Mouse (Mus musculus) retina, postnatal 7 days (tissue): ENCODE results near the gene Tmem126a.

Experiments used
- DNase-seq: peaks from one replicate; pipeline ENCODE4 v3.0.0-alpha.2; 2012; ENCODE audit warnings: low read depth, low spot score

Tmem126a gene

GRCm38 (mm10) chr7:90456845-90457468 is at the start of gene Tmem126a:
Gene Tmem126a, minus strand, starts transcription at chr7:90457229.
- DNase-seq: peak; percentile 81

GRCm38 (mm10) chr7:90482607-90483006 is 25.6 kb upstream of the Tmem126a start:
- no peak for DNase-seq

GRCm38 (mm10) chr7:90476313-90477245 is 19.6 kb upstream of the Tmem126a start, which contains the start of gene Dlg2:
Gene Dlg2, plus strand, starts transcription at chr7:90476672.
- DNase-seq: peak; percentile 47

- DNase-seq: peak; percentile 92
These were observed 18.8 kb upstream of the Tmem126a start, which contains the start of gene Tmem126b for GRCm38 (mm10) chr7:90475793-90476312. Gene Tmem126b, minus strand, starts transcription at chr7:90476001.

- DNase-seq: no peak
These were observed 16.5 kb upstream of the Tmem126a start for GRCm38 (mm10) chr7:90473511-90473910.

GRCm38 (mm10) chr7:90461441-90461840 is 4.4 kb upstream of the Tmem126a start:
- DNase-seq: no peak

GRCm38 (mm10) chr7:90460930-90461329 is 3.9 kb upstream of the Tmem126a start:
- no peak for DNase-seq

GRCm38 (mm10) chr7:90460330-90460729 is 3.3 kb upstream of the Tmem126a start:
- no peak for DNase-seq

- no peak for DNase-seq
These were observed 488 bp upstream of the Tmem126a start for GRCm38 (mm10) chr7:90457517-90457916.

- no peak for DNase-seq
These were observed 732 bp downstream of the Tmem126a start for GRCm38 (mm10) chr7:90456149-90456844.

- no peak for DNase-seq
These were observed 12.8 kb downstream of the Tmem126a start for GRCm38 (mm10) chr7:90444206-90444605.

GRCm38 (mm10) chr7:90443101-90444091 is 13.6 kb downstream of the Tmem126a start:
- peak; percentile 72 for DNase-seq

GRCm38 (mm10) chr7:90442518-90443080 is 14.4 kb downstream of the Tmem126a start, which contains the start of gene Crebzf:
Gene Crebzf, plus strand, starts transcription at chr7:90442729.
- peak; percentile 95 for DNase-seq

GRCm38 (mm10) chr7:90442070-90442469 is 15.0 kb downstream of the Tmem126a start:
- DNase-seq: no peak

GRCm38 (mm10) chr7:90440044-90440443 is 17.0 kb downstream of the Tmem126a start:
- DNase-seq: no peak

GRCm38 (mm10) chr7:90432221-90432620 is 24.8 kb downstream of the Tmem126a start:
- no peak for DNase-seq

GRCm38 (mm10) chr7:90427006-90427405 is 30.0 kb downstream of the Tmem126a start:
- DNase-seq: no peak

- peak; percentile 67 for DNase-seq
These were observed 30.7 kb downstream of the Tmem126a start, which contains the start of gene Ccdc89 for GRCm38 (mm10) chr7:90426020-90427001. Gene Ccdc89, plus strand, starts transcription at chr7:90426577.

GRCm38 (mm10) chr7:90409934-90410333 is 47.1 kb downstream of the Tmem126a start:
- DNase-seq: peak; percentile 47
